Mouse (Mus musculus) liver, embryonic 14.5 days (tissue): ENCODE data around the gene Cnih3.

Experiments used
- CTCF ChIP-seq: IDR thresholded peaks from 2 replicates; pipeline ENCODE4 v1.5.1; 2016; ENCODE audit warnings: antibody characterized with exemption, low read depth, control low read depth
- EP300 ChIP-seq: IDR thresholded peaks from 2 replicates; pipeline ENCODE4 v1.6.1; 2016; ENCODE audit warnings: antibody characterized with exemption, low read depth

DNA sequence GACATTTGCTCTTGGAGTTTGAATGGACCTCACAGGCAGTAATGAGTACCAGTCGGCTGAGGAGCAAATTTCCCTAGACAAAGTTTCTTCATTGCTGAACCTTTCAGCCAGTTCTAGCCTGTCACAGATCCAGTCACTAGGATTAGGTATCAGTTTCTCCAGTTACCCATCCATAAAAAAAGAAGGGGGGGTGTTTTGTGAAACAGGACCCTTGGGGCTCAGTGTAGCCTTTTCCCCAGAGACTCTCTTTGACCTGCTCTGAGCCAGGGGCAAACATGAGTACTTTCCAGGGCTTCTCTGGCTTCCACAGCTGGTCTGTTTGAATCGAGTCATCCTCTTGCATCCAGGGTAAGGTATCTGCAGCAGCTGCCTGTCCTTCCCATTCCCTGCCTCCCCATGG is 5.4 kb downstream of the Cnih3 start:
- TF ChIP-seq CTCF, result no peak
- no peak for TF ChIP-seq EP300
